Mouse (Mus musculus): ENCODE results near the gene Stard5. TPM values are rescaled to one million over a fixed set of nuclear protein-coding genes. Genes with fewer than 3 reads are reported as not detected.
A peak's percentile ranks its signal among the peaks of the same experiment; 100 is the strongest.

Gene Stard5
- polyA plus RNA-seq, 1 experiment, result 88.2 TPM

DNA sequence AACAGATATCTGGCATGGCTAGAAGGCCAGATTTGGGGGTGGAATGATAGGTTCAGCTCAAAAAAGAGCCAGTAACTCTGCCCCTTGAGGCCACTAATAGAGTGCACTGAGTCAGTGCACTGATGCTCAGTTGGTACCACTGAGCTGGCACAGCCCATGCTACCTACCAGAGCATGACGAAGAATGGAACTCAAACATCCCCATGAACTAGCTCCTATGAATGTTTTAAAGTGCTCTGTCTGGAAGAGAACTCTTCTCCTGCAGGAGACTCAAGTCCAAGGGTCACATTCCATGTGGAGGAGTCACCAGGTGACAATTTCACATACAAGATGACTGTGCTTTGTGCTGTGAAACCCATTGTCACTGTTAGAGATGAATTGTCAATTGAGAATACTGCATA, 13.1 kb upstream of the Stard5 start:
- Histone ChIP-seq H3K27ac (ENCODE audit: insufficient read depth, low read depth, low read length) (peak overlapping the region; percentile 20; the same call in 1 of the 2 replicates), H3K36me3 (ENCODE audit: control insufficient read depth, insufficient read depth, low read length) (no peaks in the 10 kb centered on the region), H3K4me3 (ENCODE audit: insufficient read depth, low read depth, low read length) (no peak overlapping the region), H3K4me1 (ENCODE audit: control insufficient read depth, insufficient read depth, low read length) (peaks cover 9% of the 10 kb centered on the region; the same call in 1 of the 2 replicates), H3K27me3 (replicated peaks; ENCODE audit: control insufficient read depth, insufficient read depth, low read length) (no peaks in the 10 kb centered on the region)
- TF ChIP-seq CTCF (conservative IDR thresholded peaks at IDR 0.05; ENCODE audit: insufficient read depth, insufficient read length, low read depth, low read length), result no peak; the same call in 1 of the 2 replicates
- no peak for TF ChIP-seq POLR2A (IDR thresholded peaks at IDR 0.05; ENCODE audit: low read depth, low read length)
- peak; percentile 83 for DNase-seq
- 48% methylated on average over 1 of the region's 1 CpGs for WGBS

DNA sequence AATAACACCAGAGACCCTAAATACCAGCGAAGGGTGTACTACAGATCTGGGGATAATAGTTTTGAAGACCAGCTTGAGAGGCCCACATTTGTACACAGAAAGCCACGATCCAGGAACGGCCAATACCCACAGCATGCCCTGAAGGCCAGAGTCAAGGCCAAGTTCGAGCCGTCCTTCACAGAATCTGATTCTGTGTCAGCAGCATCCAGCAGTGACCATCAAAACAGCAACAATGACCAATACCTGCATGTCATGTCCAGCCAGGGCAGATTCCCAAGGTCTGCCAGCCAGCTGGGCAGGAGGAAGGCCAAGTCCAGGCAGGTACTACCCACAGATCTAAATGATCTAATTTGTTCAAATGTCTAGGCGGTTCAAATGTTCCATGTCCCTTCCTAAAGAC, 9.2 kb upstream of the Stard5 start:
- 86% methylated on average over 6 of the region's 6 CpGs for WGBS
- Histone ChIP-seq H3K27ac (ENCODE audit: insufficient read depth, low read depth, low read length) (no peak overlapping the region), H3K4me3 (ENCODE audit: insufficient read depth, low read depth, low read length) (no peak overlapping the region), H3K27me3 (replicated peaks; ENCODE audit: control insufficient read depth, insufficient read depth, low read length) (no peaks in the 10 kb centered on the region), H3K4me1 (ENCODE audit: control insufficient read depth, insufficient read depth, low read length) (peaks cover 6% of the 10 kb centered on the region; the same call in 1 of the 2 replicates), H3K36me3 (ENCODE audit: control insufficient read depth, insufficient read depth, low read length) (no peaks in the 10 kb centered on the region)
- DNase-seq, result no peak
- no peak for TF ChIP-seq POLR2A (IDR thresholded peaks at IDR 0.05; ENCODE audit: low read depth, low read length)
- TF ChIP-seq CTCF (conservative IDR thresholded peaks at IDR 0.05; ENCODE audit: insufficient read depth, insufficient read length, low read depth, low read length), result no peak

DNA sequence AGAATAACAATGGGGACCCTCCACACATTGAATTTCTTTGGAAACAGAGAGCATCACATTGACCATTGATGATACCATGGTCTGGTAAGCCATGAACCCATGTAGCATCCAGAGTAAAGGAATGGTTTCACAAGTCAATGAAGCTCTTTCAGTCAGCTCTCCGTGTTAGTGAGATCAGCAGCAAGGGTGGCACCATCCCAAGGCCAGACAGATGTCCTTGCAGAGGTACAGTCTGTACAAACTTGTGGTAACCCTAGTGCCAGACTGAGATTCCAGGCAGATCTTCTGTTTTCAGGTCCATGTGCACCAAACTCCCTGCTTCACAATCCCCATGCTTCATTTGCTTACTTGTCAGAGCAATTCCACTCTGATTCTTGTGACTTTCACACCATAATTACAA, 7.7 kb upstream of the Stard5 start:
- no peaks in the 10 kb centered on the region for H3K36me3 ChIP-seq (ENCODE audit: control insufficient read depth, insufficient read depth, low read length)
- H3K4me1 ChIP-seq (ENCODE audit: control insufficient read depth, insufficient read depth, low read length), result no peaks in the 10 kb centered on the region
- DNase-seq, result no peak
- no peak overlapping the region for H3K4me3 ChIP-seq (ENCODE audit: insufficient read depth, low read depth, low read length)
- WGBS, result 80% methylated on average over 1 of the region's 1 CpGs
- no peaks in the 10 kb centered on the region for H3K27me3 ChIP-seq (replicated peaks; ENCODE audit: control insufficient read depth, insufficient read depth, low read length)
- no peak overlapping the region for H3K27ac ChIP-seq (ENCODE audit: insufficient read depth, low read depth, low read length)
- TF ChIP-seq CTCF (conservative IDR thresholded peaks at IDR 0.05; ENCODE audit: insufficient read depth, insufficient read length, low read depth, low read length) (no peak), POLR2A (IDR thresholded peaks at IDR 0.05; ENCODE audit: low read depth, low read length) (no peak)

DNA sequence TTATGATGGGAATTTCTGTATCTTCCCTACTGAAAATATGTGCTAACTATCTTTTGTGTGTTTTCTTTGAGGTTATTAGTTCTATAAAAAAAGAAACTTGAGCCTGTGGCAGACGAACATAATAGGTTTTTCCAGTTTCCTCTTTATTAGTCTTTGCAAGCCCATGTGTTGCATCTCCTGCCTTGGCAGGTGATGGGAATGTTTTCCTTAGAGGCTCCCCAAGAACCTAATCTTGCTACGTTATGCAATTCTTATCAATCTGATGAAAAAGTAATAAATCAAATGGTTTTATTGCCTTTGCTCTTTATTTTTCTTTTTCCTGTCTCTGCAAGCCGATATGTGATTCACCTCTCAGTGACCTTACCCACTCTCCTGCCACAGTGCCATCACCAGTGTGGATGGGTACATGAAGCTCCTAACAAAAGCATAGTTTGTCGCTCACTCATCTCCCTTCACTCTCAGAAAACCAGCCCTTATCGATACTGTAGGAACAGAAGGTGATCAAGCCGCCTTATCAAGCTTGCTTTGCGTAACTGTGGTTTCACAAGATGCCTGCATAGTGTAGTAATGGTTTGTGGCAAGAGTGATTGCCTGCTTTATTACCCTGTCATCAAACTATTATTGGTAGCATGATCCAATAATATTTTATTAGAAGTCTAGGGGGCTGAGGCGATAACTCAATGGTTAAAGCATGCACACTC, 5.1 kb upstream of the Stard5 start:
- Histone ChIP-seq H3K27ac (ENCODE audit: insufficient read depth, low read depth, low read length) (no peak overlapping the region), H3K27me3 (replicated peaks; ENCODE audit: control insufficient read depth, insufficient read depth, low read length) (no peaks in the 10 kb centered on the region), H3K36me3 (ENCODE audit: control insufficient read depth, insufficient read depth, low read length) (no peaks in the 10 kb centered on the region), H3K4me3 (ENCODE audit: insufficient read depth, low read depth, low read length) (no peak overlapping the region), H3K4me1 (ENCODE audit: control insufficient read depth, insufficient read depth, low read length) (no peaks in the 10 kb centered on the region; the same call in 1 of the 2 replicates)
- WGBS, result 78% methylated on average over 8 of the region's 8 CpGs
- DNase-seq, result no peak
- TF ChIP-seq CTCF (conservative IDR thresholded peaks at IDR 0.05; ENCODE audit: insufficient read depth, insufficient read length, low read depth, low read length), result no peak
- no peak for TF ChIP-seq POLR2A (IDR thresholded peaks at IDR 0.05; ENCODE audit: low read depth, low read length)

DNA sequence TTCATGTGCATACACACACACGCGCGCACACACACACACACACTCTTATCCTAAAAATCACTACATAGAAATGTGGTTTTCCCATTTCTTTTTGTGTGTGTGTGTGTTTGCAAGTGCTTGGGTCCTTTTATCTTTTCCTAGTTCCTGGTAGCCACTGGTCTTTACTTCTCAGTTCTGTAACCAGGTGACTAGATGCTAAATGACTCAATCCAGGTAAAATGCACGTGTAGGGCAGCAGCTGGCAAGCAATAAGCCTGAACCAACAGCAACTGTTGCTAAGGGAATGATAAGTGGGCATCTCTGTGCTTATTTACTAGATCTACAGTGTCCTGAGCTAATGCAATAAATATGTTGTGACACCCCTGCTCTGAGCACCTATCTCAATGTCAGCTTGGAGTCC, 4.4 kb upstream of the Stard5 start:
- WGBS, result 82% methylated on average over 4 of the region's 4 CpGs
- no peaks in the 10 kb centered on the region for H3K27me3 ChIP-seq (replicated peaks; ENCODE audit: control insufficient read depth, insufficient read depth, low read length)
- no peak overlapping the region for H3K27ac ChIP-seq (ENCODE audit: insufficient read depth, low read depth, low read length)
- DNase-seq, result no peak
- TF ChIP-seq CTCF (conservative IDR thresholded peaks at IDR 0.05; ENCODE audit: insufficient read depth, insufficient read length, low read depth, low read length) (no peak), POLR2A (IDR thresholded peaks at IDR 0.05; ENCODE audit: low read depth, low read length) (no peak)
- H3K4me1 ChIP-seq (ENCODE audit: control insufficient read depth, insufficient read depth, low read length), result no peaks in the 10 kb centered on the region; the same call in 1 of the 2 replicates
- no peaks in the 10 kb centered on the region for H3K36me3 ChIP-seq (ENCODE audit: control insufficient read depth, insufficient read depth, low read length)
- H3K4me3 ChIP-seq (ENCODE audit: insufficient read depth, low read depth, low read length), result no peak overlapping the region

DNA sequence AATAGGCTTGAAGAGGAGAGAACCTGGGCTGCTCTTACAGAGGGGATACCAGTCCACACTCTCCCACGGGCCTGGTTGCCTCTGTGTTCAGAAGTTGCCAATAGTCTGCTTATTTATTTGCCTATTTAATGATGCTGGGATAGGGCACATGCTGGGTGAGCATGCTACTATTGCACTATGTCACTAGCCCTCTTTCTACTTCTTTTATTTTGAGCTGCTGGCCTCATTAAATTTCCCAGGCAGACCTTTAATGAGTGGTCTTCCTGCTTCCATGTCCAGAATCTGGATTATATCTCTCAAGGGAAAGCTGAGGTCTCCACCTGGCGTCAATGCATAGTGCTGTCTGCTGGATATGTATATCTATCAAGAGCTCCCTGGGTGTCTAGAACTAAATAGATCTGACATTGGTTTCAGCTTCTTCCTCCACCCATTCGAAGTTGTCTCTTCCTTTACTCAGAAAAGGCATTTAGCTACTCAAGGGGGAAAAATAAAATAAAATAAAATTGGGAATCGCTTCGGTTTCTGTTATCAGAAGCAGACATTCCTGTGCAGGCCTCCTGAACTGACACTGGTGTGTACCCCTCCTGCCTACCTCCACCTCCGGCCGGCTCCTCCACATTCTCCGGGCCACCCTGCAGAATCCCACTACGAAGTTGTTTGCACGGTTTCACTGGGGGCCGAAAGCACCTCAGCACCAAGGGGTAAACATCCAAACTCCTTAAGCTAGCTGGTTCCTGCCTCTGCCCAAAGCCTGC, 509 bp upstream of the Stard5 start:
- peak overlapping the region; percentile 93 for H3K4me3 ChIP-seq (ENCODE audit: insufficient read depth, low read depth, low read length)
- 10% methylated on average over 11 of the region's 11 CpGs for WGBS
- peak; percentile 25 for DNase-seq
- peaks cover 11% of the 10 kb centered on the region for H3K4me1 ChIP-seq (ENCODE audit: control insufficient read depth, insufficient read depth, low read length)
- H3K27ac ChIP-seq (ENCODE audit: insufficient read depth, low read depth, low read length), result peak overlapping the region; percentile 90
- H3K36me3 ChIP-seq (ENCODE audit: control insufficient read depth, insufficient read depth, low read length), result no peaks in the 10 kb centered on the region; the same call in 1 of the 2 replicates
- TF ChIP-seq POLR2A (IDR thresholded peaks at IDR 0.05; ENCODE audit: low read depth, low read length) (no peak), CTCF (conservative IDR thresholded peaks at IDR 0.05; ENCODE audit: insufficient read depth, insufficient read length, low read depth, low read length) (no peak)
- no peaks in the 10 kb centered on the region for H3K27me3 ChIP-seq (replicated peaks; ENCODE audit: control insufficient read depth, insufficient read depth, low read length)

DNA sequence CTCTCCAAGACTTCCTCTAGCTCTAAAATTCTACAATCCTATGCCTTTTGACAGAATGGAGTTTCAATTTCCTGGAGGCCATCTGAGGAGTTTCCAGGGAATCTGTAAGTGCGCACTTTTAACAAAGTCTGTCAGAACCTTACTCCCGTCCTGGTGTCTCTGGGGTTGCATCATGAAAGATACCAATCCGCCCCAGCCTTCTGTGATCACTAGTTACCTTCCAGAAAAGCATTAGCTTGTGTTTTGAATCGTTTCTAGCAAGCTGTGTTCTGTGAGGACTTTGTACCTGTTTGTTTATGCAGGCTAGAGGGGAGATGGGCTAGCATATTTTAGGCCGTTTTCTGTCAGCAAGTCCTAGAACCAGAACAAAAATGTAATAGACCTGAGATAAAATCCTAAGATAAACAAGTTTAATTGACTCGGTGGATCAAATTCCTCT, 942 bp downstream of the Stard5 start:
- Histone ChIP-seq H3K27ac (ENCODE audit: insufficient read depth, low read depth, low read length) (peak overlapping the region; percentile 97), H3K4me1 (ENCODE audit: control insufficient read depth, insufficient read depth, low read length) (peaks cover 11% of the 10 kb centered on the region), H3K4me3 (ENCODE audit: insufficient read depth, low read depth, low read length) (peak overlapping the region; percentile 96), H3K36me3 (ENCODE audit: control insufficient read depth, insufficient read depth, low read length) (no peaks in the 10 kb centered on the region; the same call in 1 of the 2 replicates), H3K27me3 (replicated peaks; ENCODE audit: control insufficient read depth, insufficient read depth, low read length) (no peaks in the 10 kb centered on the region)
- TF ChIP-seq CTCF (conservative IDR thresholded peaks at IDR 0.05; ENCODE audit: insufficient read depth, insufficient read length, low read depth, low read length), result no peak
- TF ChIP-seq POLR2A (IDR thresholded peaks at IDR 0.05; ENCODE audit: low read depth, low read length), result no peak
- peak; percentile 65 for DNase-seq
- WGBS, result 25% methylated on average over 6 of the region's 6 CpGs
